Mouse (Mus musculus) hematopoietic stem cell, adult 5-6 weeks (primary cell): Measurements from ENCODE around the gene Tenm3. TPM values are rescaled to one million over a fixed set of nuclear protein-coding genes. Genes with fewer than 3 reads are reported as not detected.
"Not testable (repeated sequence)": the region's sequence is repeated elsewhere in the genome, so short reads cannot be mapped to it uniquely, and the experiment has no call there.

Source experiments
- ATAC-seq, 2 experiments: fragments of 125-278 bp in 1 of 2; replicated peaks in 1 of 2; 2 replicates each; pipeline ENCODE4 v1.8.0; 2016 to 2017; ENCODE audit warnings: inconsistent platforms in 2 of 2, mild to moderate bottlenecking in 2 of 2, moderate number of reproducible peaks in 2 of 2, low read depth in 1 of 2, moderate TSS enrichment in 1 of 2; ENCODE audit not compliant: low FRiP score in 2 of 2, poor library complexity in 2 of 2, severe bottlenecking in 2 of 2, insufficient read depth in 1 of 2, low TSS enrichment in 1 of 2
- total RNA-seq: library from RNA; stranded (forward); fragments of 172-1452, 232-1000 nt; gene quantifications from 2 replicates; pipeline ENCODE4 v1.2.3, GENCODE M21; 2017

Tenm3 gene
- total RNA-seq, 1 experiment from 2014 or later, result not detected

DNA sequence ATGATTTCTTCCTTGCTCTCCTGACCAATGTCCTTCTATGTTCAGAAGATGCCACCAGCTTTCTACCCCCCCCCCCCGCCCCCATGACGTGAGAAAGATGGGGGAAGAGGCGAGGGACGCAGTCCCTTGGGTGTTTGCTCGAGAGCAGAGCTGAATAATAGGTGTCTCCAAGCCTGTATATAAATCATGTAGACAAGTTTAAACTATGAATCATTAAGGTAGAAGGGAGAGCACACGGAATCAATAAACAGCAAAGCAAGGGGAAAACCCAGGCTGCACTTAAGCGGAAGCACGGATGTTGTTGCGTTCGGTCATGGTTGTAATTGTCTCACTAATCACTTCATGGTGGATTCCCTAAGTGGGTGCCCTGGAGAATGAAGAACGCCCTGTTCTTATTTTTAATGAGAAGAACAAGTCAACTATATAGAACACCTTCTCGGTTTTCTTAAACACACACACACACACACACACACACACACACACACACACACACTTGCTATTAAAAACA, 638.9 kb downstream of the Tenm3 start:
- ATAC-seq, result no peak

DNA sequence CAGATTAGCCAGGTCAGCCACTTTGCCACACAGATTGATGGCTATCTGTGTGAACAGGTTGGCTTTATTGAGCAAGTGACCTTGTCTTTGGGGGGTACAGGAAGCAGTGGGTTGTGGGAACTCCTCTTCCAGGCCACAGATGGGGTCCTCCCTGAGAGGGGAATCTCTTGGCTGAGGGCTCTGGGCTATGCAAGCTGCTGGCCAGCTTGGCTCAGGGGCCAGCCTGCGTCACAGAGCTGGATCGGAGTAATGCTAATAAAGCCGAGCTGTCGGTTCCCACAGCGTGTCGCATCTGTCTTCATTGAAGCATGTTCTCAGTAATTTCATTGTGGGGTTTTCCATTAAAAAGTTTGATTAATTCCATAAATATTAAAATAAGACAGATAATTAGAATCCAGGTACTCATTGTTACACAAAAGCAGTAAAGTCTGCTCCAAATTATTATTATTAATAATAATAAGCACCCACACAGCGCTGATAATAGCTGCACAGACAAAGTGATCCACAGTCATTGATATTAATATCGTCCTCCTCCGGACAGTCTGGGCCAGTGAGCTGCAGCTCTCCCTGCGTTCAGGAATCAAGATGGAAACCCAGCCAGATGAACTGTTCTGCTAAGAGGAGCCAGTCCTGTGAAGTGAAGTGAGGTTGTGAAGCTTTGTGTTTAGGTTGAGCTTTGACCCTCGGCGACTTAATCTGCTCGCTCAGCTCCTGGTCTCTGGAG, 639.5 kb downstream of the Tenm3 start:
- no peak for ATAC-seq

- no peak for ATAC-seq
These were observed 640.1 kb downstream of the Tenm3 start for GRCm38 (mm10) chr8:48203611-48204010.

- ATAC-seq, result no peak
These were observed 640.6 kb downstream of the Tenm3 start for GRCm38 (mm10) chr8:48203161-48203560.

GRCm38 (mm10) chr8:48202632-48203031, 641.1 kb downstream of the Tenm3 start:
- 0 out of 4 replicates have a peak, but pooled peaks of 1 of the 2 experiments have one; percentile 27 for ATAC-seq

DNA sequence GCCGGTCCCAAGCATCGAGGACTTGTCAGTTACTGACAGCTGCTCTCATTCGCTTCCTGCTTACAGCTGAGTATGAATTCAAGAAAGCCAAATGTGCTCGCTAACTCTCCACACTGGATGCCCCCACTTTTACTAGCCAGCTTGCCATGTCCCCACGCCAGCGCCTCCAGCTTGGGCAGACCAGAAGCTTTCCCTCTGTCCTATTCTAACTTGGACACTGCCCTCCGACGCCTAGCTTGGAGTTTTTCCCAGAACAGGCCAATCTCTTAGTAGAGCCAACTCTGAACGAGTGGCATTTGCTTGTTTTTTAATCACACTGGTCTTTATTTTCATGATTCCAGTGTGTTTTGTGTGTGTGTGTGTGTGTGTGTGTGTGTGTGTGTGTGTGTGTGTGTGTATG, 644.6 kb downstream of the Tenm3 start:
- ATAC-seq, result no peak

GRCm38 (mm10) chr8:48195971-48196370, 647.8 kb downstream of the Tenm3 start:
- no peak for ATAC-seq

DNA sequence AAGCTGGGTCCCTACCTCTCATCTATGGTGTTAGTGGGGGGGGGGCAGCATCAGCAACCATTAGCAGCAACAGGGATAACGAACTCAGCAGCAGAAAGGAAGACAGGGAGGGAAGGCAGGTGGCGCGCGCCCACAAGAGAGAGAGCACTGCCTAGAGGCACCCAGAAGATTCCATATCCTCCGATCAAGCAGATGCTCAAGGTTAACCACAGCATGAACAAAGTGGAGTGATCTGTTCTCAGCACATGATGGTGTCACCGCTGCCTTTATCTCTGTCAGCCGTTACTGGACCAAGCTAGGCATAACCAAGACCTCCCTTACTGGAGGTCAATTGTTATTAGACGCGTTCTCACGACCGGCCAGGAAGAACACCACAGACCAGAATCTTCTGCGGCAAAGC, 655.2 kb downstream of the Tenm3 start:
- no peak for ATAC-seq

DNA sequence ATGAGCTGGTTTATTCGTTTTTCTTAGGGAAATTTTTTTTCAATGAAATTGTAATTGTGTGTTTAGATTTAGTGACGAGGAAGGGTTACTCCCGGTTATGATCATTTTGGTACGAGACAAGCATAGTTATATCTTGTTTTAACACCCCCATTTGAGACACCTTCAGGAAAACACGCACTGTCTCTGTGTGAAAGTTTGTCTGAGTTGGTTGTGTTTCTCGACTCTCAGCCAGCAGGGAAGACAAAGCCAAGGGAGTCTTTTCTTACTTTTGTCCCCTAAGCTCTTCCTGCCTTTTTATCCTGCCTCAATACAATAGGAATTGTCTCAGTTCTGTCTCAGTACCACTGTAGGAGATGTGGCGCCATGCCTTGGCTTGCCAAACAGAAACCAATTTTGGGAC, 660.0 kb downstream of the Tenm3 start:
- no peak for ATAC-seq

DNA sequence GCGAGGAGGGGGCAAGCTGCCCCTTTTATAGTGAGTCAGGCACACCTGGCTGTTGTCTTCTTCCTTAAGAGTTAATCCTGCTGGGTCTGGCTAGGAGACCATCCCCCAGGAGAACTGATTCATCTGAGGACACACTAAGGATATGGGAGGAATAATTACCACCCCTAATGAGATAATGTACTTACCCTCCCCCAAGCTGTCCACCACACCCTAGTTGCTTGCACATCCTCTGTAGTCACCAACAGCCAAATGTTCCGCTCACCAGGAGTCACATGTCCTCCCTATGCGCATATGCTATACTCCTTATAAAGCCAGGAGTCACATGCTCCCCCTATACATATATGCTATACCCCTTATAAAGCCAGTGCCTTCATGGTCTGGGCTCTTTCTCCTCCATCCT, 662.8 kb downstream of the Tenm3 start:
- no peak for ATAC-seq

DNA sequence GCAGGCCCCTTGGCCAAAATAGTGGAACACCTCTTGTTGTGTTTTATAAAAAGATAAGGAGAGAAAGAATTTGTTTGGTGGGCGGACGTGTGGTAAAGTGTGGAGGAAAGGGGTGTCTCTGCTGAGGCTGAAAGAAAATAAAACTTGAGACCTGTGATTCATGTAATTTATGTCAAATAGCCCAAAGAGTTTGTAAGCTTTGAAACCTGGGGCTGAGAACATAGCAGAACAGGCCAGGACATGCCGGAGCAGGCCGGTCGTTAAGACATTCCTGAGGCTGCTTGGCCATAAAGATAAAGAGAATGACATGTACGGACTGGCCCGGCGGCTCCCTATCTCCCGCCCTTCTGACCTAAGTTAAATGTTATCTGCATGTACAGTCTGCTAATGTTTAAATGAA, 663.6 kb downstream of the Tenm3 start:
- not testable (repeated sequence) for ATAC-seq

DNA sequence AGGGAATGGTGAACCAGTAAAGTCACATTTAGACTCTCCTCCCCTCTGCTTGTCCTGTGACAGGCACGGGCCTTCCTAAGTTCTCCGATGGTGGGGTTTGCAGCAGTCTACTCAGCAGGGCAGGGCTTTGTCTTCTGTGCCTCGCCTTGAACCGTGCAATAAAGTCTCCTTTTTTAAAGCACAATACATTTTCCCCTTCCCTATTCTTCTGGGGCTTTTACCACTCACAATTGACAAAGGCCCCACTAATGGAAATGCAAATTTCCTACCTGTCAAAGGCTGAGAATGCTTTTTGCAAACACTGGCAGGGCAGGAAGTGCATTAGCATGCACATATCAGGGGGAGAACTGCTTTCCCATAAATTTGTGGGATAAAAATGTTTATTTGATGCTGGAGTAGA, 664.8 kb downstream of the Tenm3 start:
- no peak for ATAC-seq

GRCm38 (mm10) chr8:48177876-48178275, 665.9 kb downstream of the Tenm3 start:
- no peak for ATAC-seq
